Mouse (Mus musculus): ENCODE measurements around the gene Kcnn3. TPM values are rescaled to one million over a fixed set of nuclear protein-coding genes. Genes with fewer than 3 reads are reported as not detected.

The Kcnn3 gene
- polyA plus RNA-seq, 1 experiment from 2014 or later = 1.6 TPM

DNA sequence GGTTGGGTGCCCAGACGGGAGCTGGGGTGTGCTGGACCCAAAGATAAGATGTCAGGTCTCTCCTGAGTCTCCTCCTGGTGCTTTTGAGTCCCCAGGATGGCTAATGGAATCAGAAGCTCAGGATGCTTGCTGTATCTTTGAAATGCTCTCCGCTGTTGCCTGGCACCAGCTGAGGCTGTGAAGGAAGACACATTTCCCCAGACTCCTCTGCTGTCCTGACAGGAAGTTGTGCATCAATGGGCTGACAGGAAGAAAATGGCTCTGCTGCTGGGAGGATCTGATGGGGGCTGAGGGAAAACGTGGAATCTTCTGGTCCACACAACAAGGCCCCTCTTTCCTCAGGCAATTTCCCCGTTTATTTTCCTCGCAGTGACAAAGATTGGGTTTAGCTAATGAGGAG, 27.0 kb downstream of the Kcnn3 start:
- no peak overlapping the region for H3K27ac ChIP-seq
- 37% methylated on average over 5 of the region's 5 CpGs for WGBS
- H3K36me3 ChIP-seq = no peaks in the 10 kb centered on the region
- no peak for ATAC-seq (ENCODE audit: insufficient number of reproducible peaks, insufficient read depth, low FRiP score, low TSS enrichment, low read depth)
- no peaks in the 10 kb centered on the region for H3K4me1 ChIP-seq (replicated peaks)
- no peak overlapping the region for H3K9ac ChIP-seq (replicated peaks)
- no peaks in the 10 kb centered on the region for H3K9me3 ChIP-seq
- no peak overlapping the region for H3K4me3 ChIP-seq (replicated peaks)
- H3K4me2 ChIP-seq = no peak overlapping the region
- H3K27me3 ChIP-seq = no peaks in the 10 kb centered on the region; the same call in 1 of the 2 replicates

DNA sequence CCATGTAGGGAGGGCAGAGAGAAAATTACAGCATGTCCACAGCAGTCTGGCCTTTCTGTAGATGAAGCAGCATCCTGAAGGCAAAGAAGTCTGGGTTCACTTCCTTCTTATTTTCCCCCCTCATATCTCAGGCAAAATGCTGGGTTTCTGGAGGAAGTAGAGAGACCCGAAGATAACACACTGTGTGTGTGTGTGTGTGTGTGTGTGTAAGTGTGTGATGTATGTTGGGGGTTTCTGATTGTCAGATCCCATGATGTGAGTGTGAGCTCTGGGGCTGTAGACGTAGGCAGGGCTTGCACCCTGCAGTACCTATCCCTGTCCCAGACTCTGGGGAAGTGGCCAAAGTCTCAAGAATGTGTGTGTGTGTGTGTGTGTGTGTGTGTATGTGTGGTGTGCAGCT, 28.8 kb downstream of the Kcnn3 start:
- no peaks in the 10 kb centered on the region for H3K4me1 ChIP-seq (replicated peaks)
- H3K27me3 ChIP-seq = no peaks in the 10 kb centered on the region
- H3K36me3 ChIP-seq = no peaks in the 10 kb centered on the region
- no peak overlapping the region for H3K9ac ChIP-seq (replicated peaks)
- H3K4me3 ChIP-seq (replicated peaks) = no peak overlapping the region
- no peak for ATAC-seq (ENCODE audit: insufficient number of reproducible peaks, insufficient read depth, low FRiP score, low TSS enrichment, low read depth)
- H3K4me2 ChIP-seq = no peak overlapping the region
- WGBS = 86% methylated on average over 2 of the region's 2 CpGs
- no peak overlapping the region for H3K27ac ChIP-seq
- H3K9me3 ChIP-seq = no peaks in the 10 kb centered on the region

DNA sequence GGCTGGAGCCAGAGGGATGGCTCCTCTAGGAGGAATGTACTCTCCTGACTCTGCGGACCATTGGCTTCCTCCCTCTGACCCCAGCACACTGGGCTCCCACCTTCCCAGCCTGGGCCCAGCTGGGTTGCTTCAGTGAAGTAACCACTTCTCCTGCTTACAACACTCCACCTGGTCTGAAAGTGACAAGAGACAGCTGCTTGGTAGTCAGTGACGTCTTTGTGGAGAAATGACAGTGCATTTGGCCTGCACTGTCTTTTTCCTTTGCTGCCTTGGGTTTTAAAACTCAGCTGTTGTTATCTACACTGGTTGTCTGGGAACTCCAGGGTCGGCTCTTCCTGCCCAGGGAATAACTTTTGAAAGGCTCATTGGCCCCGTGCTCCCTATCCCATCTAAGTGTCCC, 29.5 kb downstream of the Kcnn3 start:
- no peaks in the 10 kb centered on the region for H3K36me3 ChIP-seq
- H3K27ac ChIP-seq = no peak overlapping the region
- WGBS = 54% methylated on average over 4 of the region's 4 CpGs
- H3K4me2 ChIP-seq = no peak overlapping the region
- no peak overlapping the region for H3K4me3 ChIP-seq (replicated peaks)
- ATAC-seq (ENCODE audit: insufficient number of reproducible peaks, insufficient read depth, low FRiP score, low TSS enrichment, low read depth) = no peak
- no peaks in the 10 kb centered on the region for H3K9me3 ChIP-seq
- no peaks in the 10 kb centered on the region for H3K27me3 ChIP-seq
- H3K4me1 ChIP-seq (replicated peaks) = no peaks in the 10 kb centered on the region
- H3K9ac ChIP-seq (replicated peaks) = no peak overlapping the region

DNA sequence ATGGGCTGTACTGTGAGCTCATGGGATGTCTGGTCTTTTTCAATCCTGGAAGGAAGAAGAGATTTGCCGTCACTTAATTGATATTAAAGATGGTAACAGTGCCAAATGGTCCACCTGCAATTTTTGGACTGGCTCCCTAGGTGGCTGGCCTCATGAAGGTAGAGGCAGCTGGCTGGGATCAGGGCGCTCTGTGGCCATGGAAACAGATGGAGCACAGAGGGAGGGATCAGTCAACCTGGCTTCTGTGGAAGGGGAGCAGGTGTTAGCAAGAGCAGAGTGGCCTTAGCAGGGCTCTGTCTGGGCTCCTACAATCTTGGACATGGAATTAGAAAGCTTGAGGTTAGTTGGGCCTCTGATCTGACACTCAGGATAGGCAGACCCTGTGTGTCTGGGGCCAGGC, 31.9 kb downstream of the Kcnn3 start:
- Histone ChIP-seq H3K9me3 (no peaks in the 10 kb centered on the region), H3K27ac (no peak overlapping the region), H3K36me3 (no peaks in the 10 kb centered on the region), H3K9ac (replicated peaks) (no peak overlapping the region), H3K4me3 (replicated peaks) (no peak overlapping the region), H3K4me2 (no peak overlapping the region), H3K4me1 (replicated peaks) (no peaks in the 10 kb centered on the region), H3K27me3 (no peaks in the 10 kb centered on the region)
- WGBS = 77% methylated on average over 2 of the region's 2 CpGs
- ATAC-seq (ENCODE audit: insufficient number of reproducible peaks, insufficient read depth, low FRiP score, low TSS enrichment, low read depth) = no peak

DNA sequence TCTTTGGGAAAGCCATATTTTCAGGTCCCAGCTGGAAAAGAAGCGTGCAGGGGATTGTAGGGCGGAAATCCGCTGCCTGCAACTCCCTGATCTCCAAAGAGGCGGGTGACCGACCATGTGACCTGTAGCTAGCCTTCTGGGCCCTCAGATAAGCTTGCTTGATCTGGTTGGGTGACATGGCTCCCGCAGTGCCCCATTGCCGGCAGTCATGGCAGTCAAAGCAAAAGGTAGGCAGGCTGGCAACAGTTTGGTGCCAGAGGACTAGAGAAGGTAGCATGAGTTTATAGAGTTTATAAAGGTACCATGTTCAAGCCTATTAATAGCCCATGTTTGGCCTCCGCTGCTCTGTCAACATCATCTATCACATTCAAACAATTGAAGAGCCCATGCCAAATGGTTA, 33.5 kb downstream of the Kcnn3 start:
- Histone ChIP-seq H3K9ac (replicated peaks) (no peak overlapping the region), H3K4me2 (no peak overlapping the region), H3K36me3 (no peaks in the 10 kb centered on the region), H3K4me3 (replicated peaks) (no peak overlapping the region), H3K4me1 (replicated peaks) (no peaks in the 10 kb centered on the region), H3K27me3 (no peaks in the 10 kb centered on the region), H3K27ac (no peak overlapping the region), H3K9me3 (no peaks in the 10 kb centered on the region)
- ATAC-seq (ENCODE audit: insufficient number of reproducible peaks, insufficient read depth, low FRiP score, low TSS enrichment, low read depth) = no peak
- WGBS = 90% methylated on average over 8 of the region's 8 CpGs

DNA sequence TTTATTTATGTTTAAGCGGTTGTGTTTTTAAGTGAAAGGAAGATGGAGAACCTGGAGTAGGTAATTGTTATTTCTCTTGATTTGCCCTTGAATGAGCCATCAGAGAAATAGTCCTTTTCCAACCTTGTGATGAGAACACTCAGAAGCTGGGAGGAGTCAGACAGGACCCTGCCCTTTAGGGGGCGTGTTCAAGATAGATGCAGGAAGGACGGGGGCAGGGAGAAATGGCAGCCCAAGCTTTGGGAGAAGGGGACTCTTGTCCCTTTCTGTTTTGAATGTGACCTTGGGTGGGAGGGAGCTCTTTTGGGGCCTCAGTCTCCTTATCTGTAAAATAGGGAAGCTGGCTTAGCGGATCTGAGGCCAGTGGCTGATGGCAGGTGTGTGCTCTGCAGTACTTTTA, 34.0 kb downstream of the Kcnn3 start:
- Histone ChIP-seq H3K36me3 (no peaks in the 10 kb centered on the region), H3K9ac (replicated peaks) (no peak overlapping the region), H3K27me3 (no peaks in the 10 kb centered on the region), H3K27ac (no peak overlapping the region), H3K4me1 (replicated peaks) (no peaks in the 10 kb centered on the region; the same call in 1 of the 2 replicates), H3K9me3 (no peaks in the 10 kb centered on the region), H3K4me2 (no peak overlapping the region), H3K4me3 (replicated peaks) (no peak overlapping the region)
- no peak for ATAC-seq (ENCODE audit: insufficient number of reproducible peaks, insufficient read depth, low FRiP score, low TSS enrichment, low read depth)
- WGBS = 79% methylated on average over 4 of the region's 4 CpGs

DNA sequence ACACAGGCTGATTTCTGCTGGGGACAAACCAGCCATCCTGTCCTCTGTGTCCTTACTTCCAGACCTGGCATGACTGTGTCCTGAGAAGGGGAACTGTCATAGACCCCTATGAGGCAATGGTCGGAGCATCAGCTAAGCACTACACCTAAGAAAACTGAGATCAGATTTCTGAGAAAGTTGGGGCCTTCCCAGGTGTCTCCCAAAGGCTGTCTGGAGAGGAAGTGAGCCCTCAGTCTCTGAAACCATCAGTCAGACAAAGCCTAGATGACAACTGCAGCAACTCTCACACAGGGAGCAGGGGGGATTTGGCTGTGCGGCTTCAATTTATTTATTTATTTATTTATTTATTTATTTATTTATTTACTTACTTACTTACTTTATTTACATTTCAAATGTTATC, 34.6 kb downstream of the Kcnn3 start:
- ATAC-seq (ENCODE audit: insufficient number of reproducible peaks, insufficient read depth, low FRiP score, low TSS enrichment, low read depth) = no peak
- no peak overlapping the region for H3K4me3 ChIP-seq (replicated peaks)
- H3K36me3 ChIP-seq = no peaks in the 10 kb centered on the region
- H3K4me1 ChIP-seq (replicated peaks) = peaks cover 6% of the 10 kb centered on the region; the same call in 1 of the 2 replicates
- WGBS = 82% methylated on average over 2 of the region's 2 CpGs
- no peaks in the 10 kb centered on the region for H3K9me3 ChIP-seq
- no peaks in the 10 kb centered on the region for H3K27me3 ChIP-seq
- no peak overlapping the region for H3K27ac ChIP-seq
- no peak overlapping the region for H3K4me2 ChIP-seq
- no peak overlapping the region for H3K9ac ChIP-seq (replicated peaks)

DNA sequence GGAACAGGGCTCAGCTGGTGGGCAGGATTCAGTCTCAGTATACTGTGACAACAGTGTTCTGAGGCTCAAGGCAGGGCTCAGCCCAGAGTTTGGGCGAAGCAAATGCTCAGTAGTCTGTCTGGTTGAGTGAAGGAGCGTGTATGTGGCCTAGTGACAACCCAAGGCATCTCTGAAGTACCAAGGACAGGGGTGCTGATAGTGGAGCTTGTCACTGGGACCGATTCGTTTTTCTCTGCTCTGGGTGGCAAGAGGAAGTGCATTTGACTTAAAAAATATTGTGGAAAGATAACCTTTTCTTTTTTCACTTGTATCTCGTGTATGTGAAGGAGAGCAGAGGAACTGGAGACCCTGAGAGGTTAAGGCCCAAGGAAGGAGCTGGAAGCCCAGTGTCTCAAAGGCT, 37.8 kb downstream of the Kcnn3 start:
- no peaks in the 10 kb centered on the region for H3K36me3 ChIP-seq
- no peaks in the 10 kb centered on the region for H3K27me3 ChIP-seq
- H3K4me1 ChIP-seq (replicated peaks) = peaks cover 7% of the 10 kb centered on the region; the same call in 1 of the 2 replicates
- no peak overlapping the region for H3K4me2 ChIP-seq
- H3K27ac ChIP-seq = no peak overlapping the region
- H3K9me3 ChIP-seq = no peaks in the 10 kb centered on the region
- no peak overlapping the region for H3K4me3 ChIP-seq (replicated peaks)
- no peak for ATAC-seq (ENCODE audit: insufficient number of reproducible peaks, insufficient read depth, low FRiP score, low TSS enrichment, low read depth)
- H3K9ac ChIP-seq (replicated peaks) = no peak overlapping the region
- 73% methylated on average over 5 of the region's 5 CpGs for WGBS

DNA sequence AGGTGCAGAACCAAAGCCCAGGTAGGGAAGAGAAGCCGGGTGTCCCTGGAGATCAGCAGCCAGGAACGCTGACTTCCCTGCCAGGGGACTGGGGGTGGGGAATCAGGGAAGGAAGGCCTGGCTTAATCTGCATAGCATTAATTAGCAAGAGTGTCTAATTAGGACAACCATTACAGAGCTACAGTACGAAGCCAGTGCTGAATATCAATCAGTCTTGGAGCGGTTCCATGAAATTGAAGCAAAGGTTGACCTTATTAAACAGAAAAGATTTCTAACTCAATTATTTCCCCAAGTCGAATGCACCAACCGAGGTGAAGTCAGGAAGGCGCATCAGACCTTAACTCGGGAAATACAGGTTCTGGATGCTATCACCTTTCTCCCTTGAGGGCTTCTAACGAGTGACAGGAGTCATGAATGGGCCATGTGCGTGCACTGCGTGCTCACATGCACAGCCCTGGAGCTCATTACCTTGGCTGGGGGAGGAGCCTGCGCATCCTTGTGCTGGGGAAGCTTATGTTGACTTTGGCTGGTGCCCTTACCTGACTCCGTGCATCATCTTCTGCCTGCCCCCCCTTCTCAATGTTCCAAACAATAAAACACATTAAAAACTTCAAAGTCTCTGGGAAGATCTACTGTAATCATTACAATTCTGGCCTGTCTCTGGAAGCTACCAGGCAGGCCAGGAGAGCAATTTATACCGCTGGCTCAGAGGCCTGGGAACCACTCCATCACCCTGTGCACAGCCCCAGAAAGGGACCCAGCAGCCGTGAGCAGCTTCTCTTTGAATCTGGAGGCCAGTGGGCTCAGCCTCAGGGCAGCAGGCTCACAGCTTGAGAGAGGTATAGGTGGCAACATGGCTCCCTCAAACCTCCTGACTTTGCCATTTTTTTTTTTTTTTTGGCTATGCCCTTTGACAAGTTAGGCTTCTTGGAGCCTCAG, 39.3 kb downstream of the Kcnn3 start:
- no peaks in the 10 kb centered on the region for H3K9me3 ChIP-seq
- H3K4me2 ChIP-seq = no peak overlapping the region
- H3K36me3 ChIP-seq = no peaks in the 10 kb centered on the region
- peaks cover 7% of the 10 kb centered on the region; the same call in 1 of the 2 replicates for H3K4me1 ChIP-seq (replicated peaks)
- H3K9ac ChIP-seq (replicated peaks) = no peak overlapping the region
- no peak overlapping the region for H3K4me3 ChIP-seq (replicated peaks)
- WGBS = 48% methylated on average over 15 of the region's 15 CpGs
- ATAC-seq (ENCODE audit: insufficient number of reproducible peaks, insufficient read depth, low FRiP score, low TSS enrichment, low read depth) = no peak
- no peak overlapping the region for H3K27ac ChIP-seq
- no peaks in the 10 kb centered on the region for H3K27me3 ChIP-seq

DNA sequence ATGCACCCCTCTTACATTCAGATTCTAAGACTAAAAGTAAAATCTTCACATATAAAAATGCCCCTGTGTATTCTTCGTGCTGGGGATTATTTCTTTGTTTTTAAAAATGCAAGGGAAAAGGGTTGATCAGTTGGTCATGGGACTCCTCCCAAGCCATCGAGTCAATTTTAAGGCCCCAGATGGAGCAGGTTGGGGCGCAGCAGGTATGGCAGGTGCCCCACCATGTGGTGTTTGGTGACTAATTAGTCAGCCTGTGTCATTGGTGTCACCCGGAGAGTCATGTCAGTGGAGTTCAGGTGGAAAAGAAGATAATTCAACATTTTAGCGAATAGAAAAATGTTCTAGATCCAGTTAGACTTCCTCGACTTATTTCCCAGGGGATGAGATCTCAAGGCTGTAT, 41.4 kb downstream of the Kcnn3 start:
- no peak overlapping the region for H3K27ac ChIP-seq
- no peaks in the 10 kb centered on the region for H3K9me3 ChIP-seq
- H3K27me3 ChIP-seq = no peaks in the 10 kb centered on the region
- no peaks in the 10 kb centered on the region for H3K36me3 ChIP-seq
- peaks cover 13% of the 10 kb centered on the region for H3K4me1 ChIP-seq (replicated peaks)
- no peak overlapping the region for H3K4me2 ChIP-seq
- ATAC-seq (ENCODE audit: insufficient number of reproducible peaks, insufficient read depth, low FRiP score, low TSS enrichment, low read depth) = no peak
- no peak overlapping the region for H3K4me3 ChIP-seq (replicated peaks)
- H3K9ac ChIP-seq (replicated peaks) = no peak overlapping the region
- WGBS = 88% methylated on average over 6 of the region's 6 CpGs

DNA sequence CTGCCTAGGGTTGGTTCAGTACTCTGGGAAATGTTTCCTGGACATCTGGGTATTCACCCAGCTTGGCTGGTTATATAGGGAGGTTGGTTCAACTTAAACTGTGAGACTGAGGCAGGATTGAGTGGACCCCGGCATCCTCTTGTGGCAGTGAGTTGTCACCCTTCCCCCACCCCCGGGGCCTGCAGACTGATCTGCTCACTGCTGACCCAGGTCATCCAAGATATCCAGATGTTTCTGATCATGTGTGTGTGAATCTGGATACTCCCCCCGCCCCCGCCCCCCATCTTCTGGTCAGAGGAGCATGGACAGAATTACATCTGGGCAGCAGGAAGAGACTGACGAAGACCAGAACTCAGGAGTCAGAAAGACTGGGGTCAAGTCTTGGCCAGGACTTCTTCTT, 45.4 kb downstream of the Kcnn3 start:
- ATAC-seq (ENCODE audit: insufficient number of reproducible peaks, insufficient read depth, low FRiP score, low TSS enrichment, low read depth) = no peak
- no peak overlapping the region for H3K4me3 ChIP-seq (replicated peaks)
- H3K9ac ChIP-seq (replicated peaks) = no peak overlapping the region
- H3K4me1 ChIP-seq (replicated peaks) = peaks cover 6% of the 10 kb centered on the region; the same call in 1 of the 2 replicates
- 31% methylated on average over 5 of the region's 5 CpGs for WGBS
- H3K27me3 ChIP-seq = no peaks in the 10 kb centered on the region
- no peaks in the 10 kb centered on the region for H3K36me3 ChIP-seq
- no peaks in the 10 kb centered on the region for H3K9me3 ChIP-seq
- H3K4me2 ChIP-seq = no peak overlapping the region
- H3K27ac ChIP-seq = no peak overlapping the region

DNA sequence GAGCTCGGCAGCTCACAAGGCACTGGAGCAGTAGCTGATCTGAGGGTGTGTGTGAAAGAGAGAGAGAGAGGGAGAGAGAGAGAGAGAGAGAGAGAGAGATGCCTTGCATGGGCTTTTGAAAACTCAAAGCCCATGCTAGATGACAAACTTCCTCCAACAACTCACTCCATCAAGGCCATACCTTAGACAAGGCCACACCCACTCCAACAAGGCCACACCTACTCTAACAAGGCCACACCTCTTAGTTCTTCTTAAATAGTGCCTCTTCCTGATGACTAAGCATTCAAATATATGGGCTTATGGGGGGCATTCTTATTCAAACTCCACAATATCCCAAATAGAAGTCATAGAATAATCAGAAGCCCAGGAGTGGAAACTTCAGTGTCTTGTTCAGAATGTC, 49.1 kb downstream of the Kcnn3 start:
- no peaks in the 10 kb centered on the region for H3K9me3 ChIP-seq
- no peak overlapping the region for H3K27ac ChIP-seq
- no peak overlapping the region for H3K4me2 ChIP-seq
- no peak overlapping the region for H3K4me3 ChIP-seq (replicated peaks)
- H3K36me3 ChIP-seq = no peaks in the 10 kb centered on the region
- no peak overlapping the region for H3K9ac ChIP-seq (replicated peaks)
- H3K27me3 ChIP-seq = 0 out of 2 replicates have a peak, but pooled peaks cover 9% of the 10 kb centered on the region
- WGBS = 85% methylated on average over 1 of the region's 1 CpGs
- peaks cover 6% of the 10 kb centered on the region; the same call in 1 of the 2 replicates for H3K4me1 ChIP-seq (replicated peaks)
- no peak for ATAC-seq (ENCODE audit: insufficient number of reproducible peaks, insufficient read depth, low FRiP score, low TSS enrichment, low read depth)
